Mouse (Mus musculus): ENCODE results near the gene Pycard. TPM values are rescaled to one million over a fixed set of nuclear protein-coding genes. Genes with fewer than 3 reads are reported as not detected.
A peak's percentile ranks its signal among the peaks of the same experiment; 100 is the strongest.

Gene Pycard
- total and polyA plus RNA-seq, 2 experiments from 2014 or later, result 10.7 to 12.7 TPM

DNA sequence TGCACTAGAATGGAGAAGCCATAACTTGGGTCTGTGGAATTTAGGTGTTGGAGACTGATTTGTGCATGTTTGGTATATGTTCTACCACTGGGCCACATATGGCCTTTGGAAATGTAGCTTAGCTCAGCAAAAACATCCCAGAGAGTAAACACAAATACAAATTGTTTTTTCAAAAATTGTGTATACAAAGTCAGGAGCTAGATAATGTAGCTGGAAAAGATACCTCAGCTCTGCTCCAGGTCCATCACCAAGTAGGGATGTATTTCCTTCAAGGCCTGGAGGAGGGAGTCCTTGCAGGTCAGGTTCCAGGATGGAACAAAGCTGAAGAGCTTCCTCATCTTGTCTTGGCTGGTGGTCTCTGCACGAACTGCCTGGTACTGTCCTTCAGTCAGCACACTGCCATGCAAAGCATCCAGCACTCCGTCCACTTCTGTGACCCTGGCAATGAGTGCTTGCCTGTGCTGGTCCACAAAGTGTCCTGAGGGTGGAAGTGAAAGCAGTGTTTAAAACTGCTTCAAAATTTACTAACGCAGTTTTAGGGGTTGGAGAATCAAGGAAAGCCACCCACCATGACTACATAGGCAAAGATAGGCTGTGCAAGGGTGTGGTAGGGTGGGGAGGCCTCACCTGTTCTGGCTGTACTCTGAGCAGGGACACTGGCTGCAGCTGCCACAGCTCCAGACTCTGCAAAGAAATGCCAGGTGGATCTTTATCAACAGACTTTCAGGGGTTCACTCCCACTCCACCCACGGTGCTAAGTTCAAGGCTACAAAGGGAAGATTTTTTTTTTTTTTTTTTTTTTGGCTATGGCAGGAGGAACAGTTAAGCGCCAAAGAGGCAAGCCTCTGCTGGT is 953 bp downstream of the Pycard start:
- Histone ChIP-seq H3K9ac (replicated peaks; ENCODE audit: low read length) (no peak overlapping the region), H3K4me2 (ENCODE audit: low read depth, low read length) (peak overlapping the region; percentile 47), H3K9me3 (ENCODE audit: low read length) (no peaks in the 10 kb centered on the region), H3K27me3 (ENCODE audit: insufficient read depth, low read length) (no peaks in the 10 kb centered on the region), H3K36me3 (ENCODE audit: insufficient read depth, low read length) (peaks cover 6% of the 10 kb centered on the region; the same call in 1 of the 2 replicates), H3K27ac (no peak overlapping the region), H3K4me1 (ENCODE audit: insufficient read depth, low read length) (no peaks in the 10 kb centered on the region; the same call in 1 of the 2 replicates), H3K4me3 (ENCODE audit: low read length) (peak overlapping the region; percentile 23; the same call in 1 of the 2 replicates)
- DNase-seq (ENCODE audit: low spot score) (no peak), ATAC-seq (peak; percentile 22; the same call in 1 of the 2 replicates)
- no peak for TF ChIP-seq CTCF (IDR thresholded peaks at IDR 0.05; ENCODE audit: low read depth)
- 49% methylated on average over 5 of the region's 5 CpGs for WGBS

DNA sequence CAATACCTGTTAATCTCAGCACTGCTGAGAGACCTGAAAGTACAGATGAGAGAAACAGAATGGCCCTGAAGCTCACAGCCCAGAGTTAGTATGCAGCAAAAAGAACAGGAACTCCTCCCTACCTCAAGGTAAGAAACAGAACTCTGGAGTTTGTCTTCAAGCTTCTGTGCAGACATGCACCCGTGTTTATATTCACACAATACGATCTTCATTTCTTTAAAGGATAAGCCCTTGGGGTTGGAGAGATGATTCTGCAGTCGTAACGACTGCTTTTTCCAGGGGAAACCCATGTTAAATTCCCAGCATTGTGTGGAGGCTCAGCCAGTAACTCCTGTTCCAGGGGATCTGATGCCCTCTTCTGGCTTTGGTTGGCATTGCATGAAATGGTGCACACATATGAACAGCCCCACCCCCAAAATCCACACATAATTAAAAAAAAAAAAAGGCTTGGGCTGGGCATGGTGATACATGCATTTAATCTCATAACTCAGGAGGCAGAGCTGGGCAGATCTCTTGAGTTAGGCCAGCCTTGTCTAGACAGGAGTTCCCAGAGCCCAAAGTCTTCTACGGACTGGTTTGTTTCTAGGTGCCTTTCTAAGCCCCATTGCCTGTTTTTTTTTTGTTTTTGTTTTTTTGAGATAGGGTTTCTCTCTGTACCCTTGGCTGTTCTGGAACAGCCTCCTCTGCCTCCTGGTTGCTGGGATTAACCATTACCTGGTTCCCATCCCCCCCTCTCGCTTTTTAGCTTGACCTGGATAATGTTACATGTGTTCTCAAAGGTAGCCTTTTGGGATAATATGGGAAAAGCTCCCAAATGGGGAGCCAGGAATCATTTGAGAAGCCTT is 1.8 kb downstream of the Pycard start:
- H3K27ac ChIP-seq, result no peak overlapping the region
- H3K4me1 ChIP-seq (ENCODE audit: insufficient read depth, low read length), result no peaks in the 10 kb centered on the region; the same call in 1 of the 2 replicates
- peak; percentile 68 for ATAC-seq
- peak; percentile 85 for DNase-seq (ENCODE audit: low spot score)
- peaks cover 11% of the 10 kb centered on the region; the same call in 1 of the 2 replicates for H3K36me3 ChIP-seq (ENCODE audit: insufficient read depth, low read length)
- H3K9ac ChIP-seq (replicated peaks; ENCODE audit: low read length), result no peak overlapping the region
- no peak overlapping the region for H3K4me3 ChIP-seq (ENCODE audit: low read length)
- whole genome bisulfite sequencing, result 48% methylated on average over 6 of the region's 6 CpGs
- TF ChIP-seq CTCF (IDR thresholded peaks at IDR 0.05; ENCODE audit: low read depth), result peak; percentile 73
- no peaks in the 10 kb centered on the region for H3K9me3 ChIP-seq (ENCODE audit: low read length)
- no peaks in the 10 kb centered on the region for H3K27me3 ChIP-seq (ENCODE audit: insufficient read depth, low read length)
- no peak overlapping the region for H3K4me2 ChIP-seq (ENCODE audit: low read depth, low read length)

DNA sequence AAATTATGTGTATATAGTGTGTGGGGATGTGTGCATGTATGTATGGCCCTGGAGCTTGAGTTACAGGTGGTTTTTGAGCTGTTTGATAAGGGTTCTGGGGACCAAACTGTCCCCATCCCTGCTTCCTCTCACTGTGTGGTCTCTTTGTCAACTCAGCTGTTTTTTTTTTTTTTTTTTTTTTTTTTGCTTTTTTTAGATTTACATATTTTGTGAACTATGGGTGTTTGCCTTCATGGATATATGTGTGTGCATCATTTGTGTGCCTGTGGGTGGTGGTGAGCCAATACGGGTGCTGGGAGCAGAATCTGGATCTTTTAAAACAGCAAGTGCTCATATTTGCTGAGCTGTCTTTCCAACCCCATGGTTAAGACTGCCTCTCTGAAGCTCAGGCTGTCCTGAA is 4.8 kb downstream of the Pycard start:
- H3K36me3 ChIP-seq (ENCODE audit: insufficient read depth, low read length), result peaks cover 25% of the 10 kb centered on the region
- no peak overlapping the region for H3K4me2 ChIP-seq (ENCODE audit: low read depth, low read length)
- H3K27ac ChIP-seq, result no peak overlapping the region
- no peak overlapping the region for H3K9ac ChIP-seq (replicated peaks; ENCODE audit: low read length)
- H3K27me3 ChIP-seq (ENCODE audit: insufficient read depth, low read length), result no peaks in the 10 kb centered on the region
- no peaks in the 10 kb centered on the region for H3K9me3 ChIP-seq (ENCODE audit: low read length)
- ATAC-seq, result no peak
- no peak for DNase-seq (ENCODE audit: low spot score)
- 94% methylated on average over 1 of the region's 1 CpGs for WGBS
- no peak for TF ChIP-seq CTCF (IDR thresholded peaks at IDR 0.05; ENCODE audit: low read depth)
- H3K4me1 ChIP-seq (ENCODE audit: insufficient read depth, low read length), result no peaks in the 10 kb centered on the region; the same call in 1 of the 2 replicates
- H3K4me3 ChIP-seq (ENCODE audit: low read length), result no peak overlapping the region

DNA sequence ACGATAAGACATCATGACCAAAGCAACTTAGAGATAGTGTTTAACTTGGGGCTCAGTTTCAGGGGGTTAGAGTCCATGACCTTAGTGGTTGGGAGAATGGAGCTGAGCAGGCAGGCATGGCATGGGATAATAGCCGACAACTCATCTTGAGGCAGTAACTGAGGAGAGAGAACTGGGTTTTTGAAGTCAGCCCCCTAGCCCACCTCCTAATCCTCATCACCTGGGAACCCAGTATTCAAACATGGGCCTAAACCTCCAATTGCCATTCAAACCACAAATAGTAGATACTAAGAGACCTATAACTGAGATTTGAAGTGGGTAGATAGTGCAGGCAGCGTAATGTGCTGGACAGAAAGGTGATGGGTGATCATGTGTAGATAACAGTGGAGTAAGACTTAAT is 13.1 kb downstream of the Pycard start:
- no peaks in the 10 kb centered on the region for H3K27me3 ChIP-seq (ENCODE audit: insufficient read depth, low read length)
- no peaks in the 10 kb centered on the region for H3K9me3 ChIP-seq (ENCODE audit: low read length)
- no peak overlapping the region for H3K9ac ChIP-seq (replicated peaks; ENCODE audit: low read length)
- DNase-seq (ENCODE audit: low spot score) (no peak), ATAC-seq (no peak)
- H3K27ac ChIP-seq, result no peak overlapping the region
- no peak overlapping the region for H3K4me3 ChIP-seq (ENCODE audit: low read length)
- peaks cover 76% of the 10 kb centered on the region for H3K36me3 ChIP-seq (ENCODE audit: insufficient read depth, low read length)
- TF ChIP-seq CTCF (IDR thresholded peaks at IDR 0.05; ENCODE audit: low read depth), result no peak
- H3K4me1 ChIP-seq (ENCODE audit: insufficient read depth, low read length), result no peaks in the 10 kb centered on the region
- no peak overlapping the region for H3K4me2 ChIP-seq (ENCODE audit: low read depth, low read length)
- WGBS, result 97% methylated on average over 3 of the region's 3 CpGs

DNA sequence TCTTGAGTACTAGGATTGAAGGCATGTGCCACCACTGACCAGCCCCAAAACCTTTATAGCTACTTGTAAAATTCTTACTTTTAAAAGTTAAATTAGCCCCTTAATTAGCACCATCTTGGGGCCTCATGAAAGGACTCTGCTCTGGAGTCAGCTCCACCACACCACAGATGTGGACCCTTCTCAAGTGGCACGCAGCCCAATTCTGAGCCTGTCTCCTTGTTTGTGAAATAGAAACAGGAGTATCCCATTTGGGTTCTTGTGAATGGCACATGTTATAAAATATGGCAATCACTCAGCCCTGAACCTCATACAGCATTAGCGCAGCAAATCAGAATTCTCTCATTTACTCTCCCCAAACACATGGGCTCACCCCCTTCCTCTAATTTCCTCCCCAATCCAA is 14.8 kb downstream of the Pycard start:
- Histone ChIP-seq H3K36me3 (ENCODE audit: insufficient read depth, low read length) (peaks cover 81% of the 10 kb centered on the region), H3K4me1 (ENCODE audit: insufficient read depth, low read length) (no peaks in the 10 kb centered on the region), H3K4me3 (ENCODE audit: low read length) (no peak overlapping the region), H3K27me3 (ENCODE audit: insufficient read depth, low read length) (no peaks in the 10 kb centered on the region), H3K9ac (replicated peaks; ENCODE audit: low read length) (no peak overlapping the region), H3K4me2 (ENCODE audit: low read depth, low read length) (no peak overlapping the region), H3K9me3 (ENCODE audit: low read length) (no peaks in the 10 kb centered on the region), H3K27ac (no peak overlapping the region)
- 95% methylated on average over 2 of the region's 2 CpGs for WGBS
- TF ChIP-seq CTCF (IDR thresholded peaks at IDR 0.05; ENCODE audit: low read depth), result no peak
- ATAC-seq (no peak), DNase-seq (ENCODE audit: low spot score) (no peak)

DNA sequence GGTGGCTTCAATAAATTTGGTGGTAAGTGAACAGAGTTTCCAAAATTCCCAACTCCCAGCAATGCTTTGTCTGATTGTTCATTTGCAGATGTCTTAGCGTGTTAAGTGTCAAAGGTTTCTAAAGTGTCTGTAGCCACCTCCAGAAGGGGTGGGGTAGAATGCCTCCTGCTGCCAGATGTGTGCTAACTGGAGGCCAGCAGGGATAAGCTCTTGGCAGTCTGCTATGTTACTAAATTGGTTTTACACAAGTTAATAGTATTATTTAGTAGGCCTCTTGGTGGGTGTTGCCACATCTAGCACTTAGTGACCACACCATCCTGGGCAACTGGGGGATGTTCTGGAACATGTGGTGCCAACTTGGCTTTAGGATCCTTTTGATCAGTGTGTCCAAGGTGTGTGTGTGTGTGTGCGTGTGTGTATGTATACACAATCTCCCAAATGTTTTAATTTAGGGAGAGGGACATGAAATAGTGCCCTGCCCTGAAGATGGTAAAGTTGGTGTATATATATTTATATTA is 19.2 kb downstream of the Pycard start:
- no peak overlapping the region for H3K27ac ChIP-seq
- ATAC-seq, result no peak
- H3K9me3 ChIP-seq (ENCODE audit: low read length), result no peaks in the 10 kb centered on the region
- H3K27me3 ChIP-seq (ENCODE audit: insufficient read depth, low read length), result no peaks in the 10 kb centered on the region
- 89% methylated on average over 2 of the region's 2 CpGs for WGBS
- H3K36me3 ChIP-seq (ENCODE audit: insufficient read depth, low read length), result peaks cover 71% of the 10 kb centered on the region
- H3K4me3 ChIP-seq (ENCODE audit: low read length), result no peak overlapping the region
- no peak for TF ChIP-seq CTCF (IDR thresholded peaks at IDR 0.05; ENCODE audit: low read depth)
- H3K4me1 ChIP-seq (ENCODE audit: insufficient read depth, low read length), result peaks cover 2% of the 10 kb centered on the region; the same call in 1 of the 2 replicates
- no peak for DNase-seq (ENCODE audit: low spot score)
- H3K9ac ChIP-seq (replicated peaks; ENCODE audit: low read length), result no peak overlapping the region
- no peak overlapping the region for H3K4me2 ChIP-seq (ENCODE audit: low read depth, low read length)
